Mouse (Mus musculus) thymus, postnatal 14 days (tissue): Measurements from ENCODE around the gene Cd37.
"Not testable (repeated sequence)": the region's sequence is repeated elsewhere in the genome, so short reads cannot be mapped to it uniquely, and the experiment has no call there.

Source experiments
- DNase-seq: peaks from one replicate; pipeline ENCODE4 v3.0.0; 2021

Cd37 gene

GRCm38 (mm10) chr7:45238723-45239496, at the start of gene Cd37:
Gene Cd37 (minus strand): TSS chr7:45239115.
- peak; percentile 83 for DNase-seq

- DNase-seq, result no peak
These were observed 47.6 kb upstream of the Cd37 start for GRCm38 (mm10) chr7:45286486-45286885.

- peak; percentile 78 for DNase-seq
These were observed 38.3 kb upstream of the Cd37 start, which contains the start of gene Slc6a21 for GRCm38 (mm10) chr7:45277136-45277760. Gene Slc6a21 (plus strand): TSS chr7:45277513.

- DNase-seq, result no peak
These were observed 34.8 kb upstream of the Cd37 start for GRCm38 (mm10) chr7:45273672-45274071.

- DNase-seq, result no peak
These were observed 34.0 kb upstream of the Cd37 start for GRCm38 (mm10) chr7:45272786-45273412.

GRCm38 (mm10) chr7:45265518-45265917, 26.6 kb upstream of the Cd37 start:
- DNase-seq, result no peak

GRCm38 (mm10) chr7:45264348-45264747, 25.4 kb upstream of the Cd37 start:
- no peak for DNase-seq

- DNase-seq, result no peak
These were observed 24.2 kb upstream of the Cd37 start for GRCm38 (mm10) chr7:45263006-45263607.

- DNase-seq, result no peak
These were observed 23.4 kb upstream of the Cd37 start for GRCm38 (mm10) chr7:45262266-45262665.

- DNase-seq, result no peak
These were observed 20.4 kb upstream of the Cd37 start for GRCm38 (mm10) chr7:45259281-45259680.

GRCm38 (mm10) chr7:45257063-45257840, 18.3 kb upstream of the Cd37 start:
- no peak for DNase-seq

GRCm38 (mm10) chr7:45255822-45256221, 16.9 kb upstream of the Cd37 start:
- DNase-seq, result not testable (repeated sequence)

- no peak for DNase-seq
These were observed 14.9 kb upstream of the Cd37 start for GRCm38 (mm10) chr7:45253806-45254205.

- no peak for DNase-seq
These were observed 8.8 kb upstream of the Cd37 start for GRCm38 (mm10) chr7:45247666-45248065.

GRCm38 (mm10) chr7:45241389-45241749, 2.5 kb upstream of the Cd37 start:
- no peak for DNase-seq

- no peak for DNase-seq
These were observed 1.9 kb upstream of the Cd37 start, which contains the start of gene Slc6a16 for GRCm38 (mm10) chr7:45240633-45241388. Gene Slc6a16 (plus strand): TSS chr7:45241085.

- DNase-seq, result no peak
These were observed 1.2 kb upstream of the Cd37 start for GRCm38 (mm10) chr7:45240109-45240508.

- peak; percentile 19 for DNase-seq
These were observed 892 bp downstream of the Cd37 start for GRCm38 (mm10) chr7:45237747-45238699.

GRCm38 (mm10) chr7:45235656-45236180, 3.2 kb downstream of the Cd37 start:
- DNase-seq, result no peak

- DNase-seq, result no peak
These were observed 3.9 kb downstream of the Cd37 start for GRCm38 (mm10) chr7:45234922-45235571.
